Mouse (Mus musculus) olfactory bulb, adult 2 months (tissue): ENCODE measurements at regions not wholly inside any gene's neighbourhood (a gene's known extent, or its start where the extent isn't known, plus 50 kb on each side); places are given as distances from the start of the nearest gene placed in this dataset.

Experiments
- CTCF ChIP-seq: fragments of 200-500 bp; IDR thresholded peaks from 2 replicates; pipeline ENCODE4 v1.5.1; 2012; ENCODE audit warnings: low read depth, mild to moderate bottlenecking, low read length, moderate library complexity; ENCODE audit not compliant: insufficient read depth
- POLR2A ChIP-seq: fragments of 200-500 bp; IDR thresholded peaks from 2 replicates; pipeline ENCODE4 v1.6.1; 2012; ENCODE audit warnings: mild to moderate bottlenecking, low read depth, low read length, moderate library complexity; ENCODE audit not compliant: insufficient read depth

GRCm38 (mm10) chr7:37851471-37851870 is 78.0 kb upstream of the Zfp536 start:
- TF ChIP-seq CTCF, result no peak
- no peak for TF ChIP-seq POLR2A
